Mouse (Mus musculus) neural tube, embryonic 11.5 days (tissue): Measurements from ENCODE around the gene Calml4. TPM values are rescaled to one million over a fixed set of nuclear protein-coding genes. Genes with fewer than 3 reads are reported as not detected.

ENCODE experiments used
- ATAC-seq: fragments of 200-750 bp; cut with Nextera tagmentation; 2 replicates; pipeline ENCODE4 v1.8.0; 2017; ENCODE audit warnings: moderate number of reproducible peaks, mild to moderate bottlenecking, moderate TSS enrichment, moderate library complexity; ENCODE audit not compliant: insufficient read depth, low FRiP score, low TSS enrichment
- DNase-seq: peaks from one replicate; pipeline ENCODE4 v3.0.0-alpha.2; 2015; ENCODE audit warnings: low spot score
- H3K27ac ChIP-seq: fragments of 300-500 bp; sonication (generic); 2 replicates; pipeline ENCODE4 v1.5.1; 2014; ENCODE audit warnings: low read depth, mild to moderate bottlenecking, low read length
- H3K27me3 ChIP-seq: fragments of 300-500 bp; sonication (generic); 2 replicates; pipeline ENCODE4 v1.6.1; 2014; ENCODE audit warnings: mild to moderate bottlenecking, low read length, mixed read lengths; ENCODE audit not compliant: control insufficient read depth, insufficient read depth
- H3K36me3 ChIP-seq: fragments of 300-500 bp; sonication (generic); 2 replicates; pipeline ENCODE4 v1.6.1; 2014; ENCODE audit warnings: mild to moderate bottlenecking, low read length, moderate library complexity, mixed read lengths; ENCODE audit not compliant: control insufficient read depth, insufficient read depth
- H3K4me1 ChIP-seq: fragments of 300-500 bp; sonication (generic); 2 replicates; pipeline ENCODE4 v1.6.1; 2014; ENCODE audit warnings: low read length, mixed read lengths; ENCODE audit not compliant: control insufficient read depth, insufficient read depth
- H3K4me2 ChIP-seq: fragments of 300-500 bp; sonication (generic); 2 replicates; pipeline ENCODE4 v1.6.1; 2014; ENCODE audit warnings: low read depth, mild to moderate bottlenecking, moderate library complexity
- H3K4me3 ChIP-seq: fragments of 300-500 bp; sonication (generic); 2 replicates; pipeline ENCODE4 v1.5.1; 2014; ENCODE audit warnings: low read depth, low read length
- H3K9ac ChIP-seq: fragments of 300-500 bp; sonication (generic); 2 replicates; pipeline ENCODE4 v1.6.1; 2014; ENCODE audit warnings: mild to moderate bottlenecking, low read length
- H3K9me3 ChIP-seq: fragments of 300-500 bp; sonication (generic); 2 replicates; pipeline ENCODE4 v1.6.1; 2016; ENCODE audit warnings: low read length; ENCODE audit not compliant: control insufficient read depth
- WGBS: fragments of 180-500 bp; shearing (Covaris S2); extraction: QIAGEN DNeasy Blood & Tissue Kit; methylation state at CpG from one replicate; pipeline ENCODE4 v1.1.7; 2014; 5-methylcytosine and 5-hydroxymethylcytosine counted together
- polyA plus RNA-seq: library from polyadenylated mRNA; unstranded; fragments of >200 nt; fragmentation: Nextera tagmentation; extraction: Ambion mirVana; gene quantifications from 2 replicates; pipeline ENCODE4 v1.2.1, GENCODE M21; 2014

The Calml4 gene
- polyA plus RNA-seq, 1 experiment from 2014 or later, result 1.8 TPM

GRCm38 (mm10) chr9:62827939-62828652 lies 29.8 kb upstream of the Calml4 start:
- Histone ChIP-seq H3K4me1 (peaks cover 4% of the 10 kb centered on the region; the same call in 1 of the 2 replicates), H3K36me3 (no peaks in the 10 kb centered on the region), H3K9ac (peak overlapping the region; percentile 11; the same call in 1 of the 2 replicates), H3K4me2 (peak overlapping the region; percentile 33), H3K27ac (no peak overlapping the region; the same call in 1 of the 2 replicates), H3K4me3 (no peak overlapping the region), H3K27me3 (no peaks in the 10 kb centered on the region), H3K9me3 (no peaks in the 10 kb centered on the region)
- ATAC-seq (no peak), DNase-seq (peak; percentile 33)
- 10% methylated on average over 24 of the region's 24 CpGs for WGBS

GRCm38 (mm10) chr9:62828662-62829086 lies 29.2 kb upstream of the Calml4 start:
- ATAC-seq, result peak; percentile 91
- no peak overlapping the region; the same call in 1 of the 2 replicates for H3K9ac ChIP-seq
- H3K27ac ChIP-seq, result no peak overlapping the region; the same call in 1 of the 2 replicates
- DNase-seq, result peak; percentile 98
- no peaks in the 10 kb centered on the region for H3K36me3 ChIP-seq
- no peaks in the 10 kb centered on the region for H3K9me3 ChIP-seq
- H3K4me2 ChIP-seq, result peak overlapping the region; percentile 33
- peaks cover 4% of the 10 kb centered on the region; the same call in 1 of the 2 replicates for H3K4me1 ChIP-seq
- no peak overlapping the region for H3K4me3 ChIP-seq
- under 1% methylated on average over 23 of the region's 23 CpGs for WGBS
- H3K27me3 ChIP-seq, result no peaks in the 10 kb centered on the region

GRCm38 (mm10) chr9:62829877-62830276 lies 28.0 kb upstream of the Calml4 start:
- 81% methylated on average over 6 of the region's 6 CpGs for WGBS
- H3K4me2 ChIP-seq, result no peak overlapping the region
- no peaks in the 10 kb centered on the region for H3K9me3 ChIP-seq
- H3K27me3 ChIP-seq, result no peaks in the 10 kb centered on the region
- ATAC-seq (no peak), DNase-seq (no peak)
- peaks cover 4% of the 10 kb centered on the region; the same call in 1 of the 2 replicates for H3K4me1 ChIP-seq
- H3K27ac ChIP-seq, result no peak overlapping the region
- H3K36me3 ChIP-seq, result no peaks in the 10 kb centered on the region
- H3K9ac ChIP-seq, result no peak overlapping the region
- H3K4me3 ChIP-seq, result no peak overlapping the region

GRCm38 (mm10) chr9:62834906-62835305 lies 23.0 kb upstream of the Calml4 start:
- no peaks in the 10 kb centered on the region for H3K9me3 ChIP-seq

GRCm38 (mm10) chr9:62835705-62836446 lies 22.0 kb upstream of the Calml4 start:
- Histone ChIP-seq H3K27me3 (no peaks in the 10 kb centered on the region), H3K9me3 (no peaks in the 10 kb centered on the region), H3K4me2 (no peak overlapping the region), H3K27ac (no peak overlapping the region), H3K36me3 (no peaks in the 10 kb centered on the region), H3K4me3 (no peak overlapping the region), H3K9ac (no peak overlapping the region), H3K4me1 (peaks cover 3% of the 10 kb centered on the region; the same call in 1 of the 2 replicates)
- DNase-seq (no peak), ATAC-seq (no peak)
- 64% methylated on average over 4 of the region's 4 CpGs for WGBS

More at GRCm38 (mm10) chr9:62834906-62835305, 23.0 kb upstream of the Calml4 start:
- H3K4me3 ChIP-seq, result no peak overlapping the region
- DNase-seq, result no peak
- no peaks in the 10 kb centered on the region for H3K27me3 ChIP-seq
- peaks cover 3% of the 10 kb centered on the region; the same call in 1 of the 2 replicates for H3K4me1 ChIP-seq
- ATAC-seq, result no peak
- H3K4me2 ChIP-seq, result no peak overlapping the region
- no peaks in the 10 kb centered on the region for H3K36me3 ChIP-seq
- no peak overlapping the region for H3K27ac ChIP-seq
- WGBS, result 83% methylated on average over 5 of the region's 5 CpGs
- no peak overlapping the region for H3K9ac ChIP-seq

GRCm38 (mm10) chr9:62837611-62838010 lies 20.3 kb upstream of the Calml4 start:
- DNase-seq (no peak), ATAC-seq (no peak)
- WGBS, result 69% methylated on average over 3 of the region's 3 CpGs
- no peaks in the 10 kb centered on the region for H3K36me3 ChIP-seq
- peaks cover 3% of the 10 kb centered on the region; the same call in 1 of the 2 replicates for H3K4me1 ChIP-seq
- H3K9me3 ChIP-seq, result no peaks in the 10 kb centered on the region
- no peak overlapping the region for H3K4me3 ChIP-seq
- H3K4me2 ChIP-seq, result no peak overlapping the region
- H3K27ac ChIP-seq, result no peak overlapping the region
- no peaks in the 10 kb centered on the region for H3K27me3 ChIP-seq
- H3K9ac ChIP-seq, result no peak overlapping the region

GRCm38 (mm10) chr9:62838146-62838505 lies 19.8 kb upstream of the Calml4 start:
- Histone ChIP-seq H3K9ac (no peak overlapping the region), H3K27ac (no peak overlapping the region), H3K4me3 (peak overlapping the region; percentile 56), H3K4me1 (peaks cover 3% of the 10 kb centered on the region; the same call in 1 of the 2 replicates), H3K27me3 (no peaks in the 10 kb centered on the region), H3K4me2 (peak overlapping the region; percentile 76; the same call in 1 of the 2 replicates), H3K36me3 (no peaks in the 10 kb centered on the region), H3K9me3 (no peaks in the 10 kb centered on the region)
- WGBS, result 24% methylated on average over 8 of the region's 8 CpGs
- DNase-seq (no peak), ATAC-seq (peak; percentile 43)

GRCm38 (mm10) chr9:62838506-62839171 lies 19.2 kb upstream of the Calml4 start, which contains the start of gene Cln6:
Gene Cln6, plus strand, starts transcription at chr9:62838785.
- WGBS, result under 1% methylated on average over 34 of the region's 48 CpGs
- peak within 1 kb of the TSS; percentile 46; the same call in 1 of the 2 replicates for H3K27ac ChIP-seq
- ATAC-seq, result peak; percentile 77

More at GRCm38 (mm10) chr9:62838506-62839171, 19.2 kb upstream of the Calml4 start, which contains the start of gene Cln6:
- Histone ChIP-seq H3K27me3 (no peaks in the 10 kb centered on the region), H3K9ac (peak within 1 kb of the TSS; percentile 83), H3K4me1 (peaks cover 3% of the 10 kb centered on the region; the same call in 1 of the 2 replicates), H3K4me3 (peak within 1 kb of the TSS; percentile 56), H3K9me3 (no peaks in the 10 kb centered on the region), H3K36me3 (no peaks in the 10 kb centered on the region), H3K4me2 (peak within 1 kb of the TSS; percentile 76)
- DNase-seq, result peak; percentile 79
